Mouse (Mus musculus): ENCODE measurements at regions not wholly inside any gene's neighbourhood (a gene's known extent, or its start where the extent isn't known, plus 50 kb on each side); places are given as distances from the start of the nearest gene placed in this dataset.

GRCm38 (mm10) chr12:50122971-50123370 lies 525.9 kb downstream of the Prkd1 start:
- no peak for TF ChIP-seq CTCF (IDR thresholded peaks at IDR 0.05; ENCODE audit: borderline replicate concordance, insufficient read depth, low read depth, low read length)
- no peak for TF ChIP-seq POLR2A (IDR thresholded peaks at IDR 0.05; ENCODE audit: borderline replicate concordance, insufficient read depth, low read length)

All from cerebellum, adult 2 months (tissue).